Mouse (Mus musculus) liver, adult (tissue): Measurements from ENCODE around the gene Gtf2e1.

Experiments
- GATA4 ChIP-seq: IDR thresholded peaks from 2 replicates; pipeline ENCODE4 v1.6.1; 2014; ENCODE audit warnings: mild to moderate bottlenecking, low read length; ENCODE audit not compliant: insufficient replicate concordance

The Gtf2e1 gene

GRCm38 (mm10) chr16:37518662-37519061 lies 20.9 kb downstream of the Gtf2e1 start:
- no peak for TF ChIP-seq GATA4

- no peak for TF ChIP-seq GATA4
These were observed 21.9 kb downstream of the Gtf2e1 start for GRCm38 (mm10) chr16:37517596-37518211.

- TF ChIP-seq GATA4: no peak
These were observed 23.1 kb downstream of the Gtf2e1 start for GRCm38 (mm10) chr16:37516376-37516993.

GRCm38 (mm10) chr16:37514644-37515043 lies 24.9 kb downstream of the Gtf2e1 start:
- no peak for TF ChIP-seq GATA4

GRCm38 (mm10) chr16:37511489-37511888 lies 28.1 kb downstream of the Gtf2e1 start:
- no peak for TF ChIP-seq GATA4

GRCm38 (mm10) chr16:37506751-37507150 lies 32.8 kb downstream of the Gtf2e1 start:
- TF ChIP-seq GATA4: no peak

- TF ChIP-seq GATA4: no peak
These were observed 35.1 kb downstream of the Gtf2e1 start for GRCm38 (mm10) chr16:37504517-37504916.

- no peak for TF ChIP-seq GATA4
These were observed 41.0 kb downstream of the Gtf2e1 start for GRCm38 (mm10) chr16:37498581-37498980.

- no peak for TF ChIP-seq GATA4
These were observed 44.6 kb downstream of the Gtf2e1 start for GRCm38 (mm10) chr16:37495017-37495416.

- TF ChIP-seq GATA4: no peak
These were observed 52.6 kb downstream of the Gtf2e1 start for GRCm38 (mm10) chr16:37486826-37487612.

- no peak for TF ChIP-seq GATA4
These were observed 61.0 kb downstream of the Gtf2e1 start for GRCm38 (mm10) chr16:37478311-37479291.

- no peak for TF ChIP-seq GATA4
These were observed 66.8 kb downstream of the Gtf2e1 start for GRCm38 (mm10) chr16:37472620-37473312.

- TF ChIP-seq GATA4: no peak
These were observed 70.0 kb downstream of the Gtf2e1 start for GRCm38 (mm10) chr16:37469595-37469994.

- no peak for TF ChIP-seq GATA4
These were observed 75.6 kb downstream of the Gtf2e1 start for GRCm38 (mm10) chr16:37463981-37464380.
